Mouse (Mus musculus): ENCODE measurements around the gene Syn3. TPM values are rescaled to one million over a fixed set of nuclear protein-coding genes. Genes with fewer than 3 reads are reported as not detected.

Syn3 gene
- total RNA-seq, 2 experiments from 2014 or later, result 0.23 to 0.43 TPM

GRCm38 (mm10) chr10:86307235-86307634 is 191.5 kb downstream of the Syn3 start:
- no peak for DNase-seq

DNA sequence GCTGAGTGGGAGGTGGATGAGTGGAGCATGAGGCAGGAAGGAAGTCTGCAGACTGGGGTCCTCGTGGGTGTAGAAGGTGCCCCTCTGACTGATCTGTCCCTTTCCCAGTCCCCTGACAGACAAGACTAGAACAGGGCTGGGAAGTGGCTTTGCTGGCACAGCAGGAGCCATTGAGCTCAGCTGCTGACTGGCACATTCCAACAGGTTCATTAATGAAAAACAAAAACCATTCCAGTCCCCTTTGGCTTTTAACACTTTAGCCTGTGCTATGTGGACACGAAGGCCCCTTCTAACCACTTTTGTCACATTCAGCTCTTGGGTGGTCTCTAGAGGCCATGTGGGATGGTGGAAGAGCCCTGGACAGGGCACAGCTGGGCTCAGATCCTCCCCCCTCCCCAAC is 194.1 kb downstream of the Syn3 start:
- no peak for DNase-seq

DNA sequence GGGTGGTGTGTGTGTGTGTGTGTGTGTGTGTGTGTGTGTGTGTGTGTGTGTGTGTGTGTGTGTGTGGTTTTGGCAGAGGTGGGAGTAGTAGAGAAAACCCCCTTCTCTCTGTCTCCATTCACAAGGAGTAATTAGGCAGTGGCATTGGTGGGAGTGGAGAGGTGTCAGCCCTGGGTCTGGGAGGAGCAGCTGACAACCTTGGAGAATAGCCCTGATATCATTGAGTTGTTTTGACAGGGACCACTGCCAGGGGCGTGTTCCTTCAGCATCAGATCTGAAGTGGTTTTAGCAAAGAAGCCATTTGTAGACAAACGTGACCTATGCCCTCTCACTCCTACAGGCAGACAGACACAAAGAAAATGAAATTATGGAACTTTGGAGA is 195.2 kb downstream of the Syn3 start:
- no peak for DNase-seq

DNA sequence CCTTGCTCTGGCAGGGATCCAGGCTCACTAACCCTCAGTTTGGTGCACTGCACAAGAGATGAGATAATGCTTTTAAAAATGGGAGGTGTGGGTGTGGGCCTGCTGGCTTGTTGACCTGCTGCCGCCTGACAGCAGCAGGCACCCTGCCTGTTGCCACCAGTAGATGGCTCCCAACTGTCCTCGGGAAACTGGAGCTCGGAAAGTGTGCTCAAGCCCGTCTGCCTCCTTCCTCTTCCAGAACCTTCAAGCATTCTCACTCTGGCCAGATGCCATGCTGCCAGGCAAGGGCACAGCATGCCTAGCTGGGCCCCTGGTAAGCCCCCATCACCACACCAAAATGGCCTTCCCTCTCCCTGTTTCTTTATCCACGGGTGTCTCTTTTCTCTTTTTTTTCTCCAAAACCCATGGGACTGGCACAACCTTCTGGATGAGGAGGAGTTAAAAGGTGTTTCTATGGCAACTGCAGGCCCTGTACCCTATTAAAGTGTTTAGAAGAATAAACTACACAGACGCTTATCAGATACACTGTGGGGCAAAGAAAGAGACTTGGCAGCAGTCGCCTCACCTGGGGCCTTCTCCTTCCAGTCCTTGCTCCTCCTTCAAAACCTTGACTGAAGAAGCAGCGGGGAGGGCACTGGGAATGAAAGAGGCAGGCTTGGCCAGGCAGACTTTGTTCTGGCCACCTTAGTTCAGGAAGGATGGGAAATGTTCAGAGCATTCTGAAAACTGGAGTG is 195.8 kb downstream of the Syn3 start:
- DNase-seq, result peak; percentile 80

DNA sequence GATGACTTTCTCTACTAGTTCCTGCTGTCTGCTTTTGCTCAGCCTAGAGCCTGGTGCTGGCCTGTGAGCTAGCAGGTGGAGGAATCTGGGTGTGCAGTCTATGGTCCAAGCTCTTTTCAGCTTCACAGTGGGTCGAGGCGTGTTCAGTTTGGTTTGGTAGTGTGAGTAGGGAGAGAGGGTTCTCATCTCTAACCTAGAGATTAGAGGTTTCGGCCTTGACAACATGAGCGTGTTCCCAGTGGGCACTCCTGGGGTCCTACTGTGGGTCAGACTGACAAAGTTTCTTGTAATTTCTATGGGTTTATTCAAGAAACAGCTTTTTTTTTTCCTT is 196.4 kb downstream of the Syn3 start:
- no peak for DNase-seq

DNA sequence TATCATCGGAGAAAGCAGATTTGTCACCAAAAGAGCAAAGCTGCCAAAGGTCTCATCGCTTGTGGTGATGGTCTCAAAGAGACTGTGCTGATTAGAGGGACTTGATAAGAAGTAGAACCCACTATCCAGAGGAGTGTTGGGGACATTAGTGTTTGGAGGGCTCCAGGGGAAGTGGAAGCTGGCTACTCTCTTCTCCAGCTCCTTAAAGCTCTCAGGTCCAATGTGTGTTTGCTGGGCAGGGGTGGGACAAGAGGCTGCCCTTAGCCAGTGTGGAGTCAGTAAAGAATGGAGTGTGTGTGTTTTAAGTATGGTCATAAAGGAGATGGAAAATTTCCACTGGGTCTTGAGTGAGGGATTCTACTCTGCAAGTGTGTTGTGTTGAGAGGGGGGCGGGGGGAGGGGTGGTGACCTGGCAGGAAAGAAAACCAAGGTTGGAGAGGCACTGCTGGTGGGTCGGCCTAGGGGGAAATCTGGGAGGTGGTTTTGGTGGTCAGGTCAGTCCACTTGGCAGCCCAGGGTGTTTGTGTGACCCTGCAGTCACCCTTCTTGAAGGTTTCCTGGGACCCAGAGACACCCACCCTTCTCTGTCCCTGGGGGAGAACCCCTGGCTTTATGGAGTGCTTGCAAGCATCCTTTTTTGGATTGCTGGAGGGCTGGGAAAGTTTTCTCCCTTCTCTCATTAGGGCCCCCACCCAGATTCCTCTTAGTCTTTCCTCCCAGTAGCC is 196.9 kb downstream of the Syn3 start:
- no peak for DNase-seq

GRCm38 (mm10) chr10:86301117-86301490 is 197.6 kb downstream of the Syn3 start:
- no peak for DNase-seq

- peak; percentile 85 for DNase-seq
These were observed 198.2 kb downstream of the Syn3 start, which contains the start of gene Timp3 for GRCm38 (mm10) chr10:86300293-86301116. Timp3 (plus strand) TSS chr10:86300372.

DNA sequence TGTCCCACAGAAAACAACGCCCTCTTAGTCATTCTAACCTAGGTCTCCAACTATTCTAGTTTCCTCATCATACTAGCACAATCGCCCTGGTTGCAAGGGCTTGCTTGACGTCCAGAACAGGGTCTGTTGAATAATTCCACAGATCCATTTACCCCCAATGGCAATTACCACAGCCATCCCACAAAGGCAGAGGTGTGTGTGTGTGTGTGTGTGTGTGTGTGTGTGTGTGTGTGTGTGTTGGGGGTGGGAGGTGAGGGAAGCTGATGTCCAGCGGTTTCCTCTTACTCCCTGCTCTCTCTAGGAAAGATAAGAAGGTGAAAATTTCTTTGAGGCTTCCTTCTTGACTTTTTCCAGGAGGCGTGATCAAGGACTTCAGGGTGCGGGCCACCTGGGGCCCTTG is 198.9 kb downstream of the Syn3 start:
- DNase-seq, result no peak

- no peak for DNase-seq
These were observed 200.4 kb downstream of the Syn3 start for GRCm38 (mm10) chr10:86298326-86298725.

DNA sequence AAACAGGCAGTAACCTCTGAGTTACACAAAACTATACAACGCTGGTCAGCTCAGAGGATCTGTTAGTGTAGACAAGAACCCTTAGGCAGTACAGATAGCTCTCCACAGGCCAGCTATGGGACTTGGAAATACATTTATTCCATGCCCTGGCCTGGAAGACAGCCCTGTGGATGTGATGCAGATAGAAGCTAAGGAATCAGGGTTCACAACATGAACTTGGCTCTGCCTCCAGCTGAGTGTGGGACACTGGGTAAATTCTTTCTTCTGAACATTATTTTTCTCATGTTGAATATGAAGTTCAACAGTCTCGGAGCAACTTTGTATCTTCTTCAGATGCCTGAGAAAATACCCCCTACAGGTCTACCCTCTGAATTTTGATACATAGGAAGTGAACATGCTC is 201.4 kb downstream of the Syn3 start:
- DNase-seq, result no peak

DNA sequence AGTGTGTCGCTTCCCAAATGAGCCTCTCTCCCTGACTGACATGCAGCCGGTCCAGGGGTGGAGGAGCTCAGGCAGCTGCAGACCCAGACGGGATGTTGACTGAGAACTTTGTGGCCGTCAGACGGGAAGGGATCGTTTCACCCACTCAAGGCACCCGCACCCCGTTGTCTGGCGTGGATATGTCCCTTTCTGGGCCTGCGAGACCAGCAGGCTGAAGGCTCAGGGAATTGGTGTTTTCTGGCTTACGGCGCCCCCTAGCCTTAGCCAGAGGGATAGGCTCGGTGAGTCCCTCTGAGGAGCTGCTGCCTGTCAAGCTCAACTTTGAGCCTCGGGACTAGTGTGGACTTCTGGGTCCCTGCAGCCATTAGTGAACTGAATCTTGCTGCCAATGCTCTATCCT is 202.6 kb downstream of the Syn3 start:
- DNase-seq, result peak; percentile 72

DNA sequence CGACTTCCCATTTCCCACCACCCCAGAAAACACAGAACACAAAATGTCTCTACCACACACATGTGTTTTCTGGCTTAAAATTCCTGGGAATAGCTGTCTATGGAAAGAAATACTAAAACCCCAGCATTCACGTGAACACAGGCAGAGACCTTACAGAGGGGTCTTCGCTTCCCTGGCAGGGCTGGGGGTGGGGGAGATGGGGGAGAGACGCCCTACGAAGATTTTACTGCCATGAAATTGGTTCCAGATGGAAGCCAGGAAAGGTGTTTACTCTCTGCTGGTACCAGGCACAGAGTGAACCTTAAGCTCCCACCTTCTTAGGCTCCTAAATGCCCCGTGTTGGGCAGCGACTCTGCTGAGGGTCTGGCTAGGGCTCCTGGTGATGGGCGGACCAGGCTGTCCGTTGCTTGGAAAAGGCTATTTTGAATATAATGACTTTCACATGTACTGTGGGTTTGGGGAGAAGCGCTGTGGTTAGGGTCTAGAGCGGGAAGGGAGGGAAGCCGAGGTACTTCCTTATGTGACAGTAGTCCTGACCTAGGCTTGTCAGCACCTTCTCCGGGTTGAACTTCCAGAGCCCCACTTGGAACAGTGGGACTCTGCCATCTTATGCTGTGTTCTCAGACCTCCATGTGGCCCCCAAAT is 203.1 kb downstream of the Syn3 start:
- no peak for DNase-seq

DNA sequence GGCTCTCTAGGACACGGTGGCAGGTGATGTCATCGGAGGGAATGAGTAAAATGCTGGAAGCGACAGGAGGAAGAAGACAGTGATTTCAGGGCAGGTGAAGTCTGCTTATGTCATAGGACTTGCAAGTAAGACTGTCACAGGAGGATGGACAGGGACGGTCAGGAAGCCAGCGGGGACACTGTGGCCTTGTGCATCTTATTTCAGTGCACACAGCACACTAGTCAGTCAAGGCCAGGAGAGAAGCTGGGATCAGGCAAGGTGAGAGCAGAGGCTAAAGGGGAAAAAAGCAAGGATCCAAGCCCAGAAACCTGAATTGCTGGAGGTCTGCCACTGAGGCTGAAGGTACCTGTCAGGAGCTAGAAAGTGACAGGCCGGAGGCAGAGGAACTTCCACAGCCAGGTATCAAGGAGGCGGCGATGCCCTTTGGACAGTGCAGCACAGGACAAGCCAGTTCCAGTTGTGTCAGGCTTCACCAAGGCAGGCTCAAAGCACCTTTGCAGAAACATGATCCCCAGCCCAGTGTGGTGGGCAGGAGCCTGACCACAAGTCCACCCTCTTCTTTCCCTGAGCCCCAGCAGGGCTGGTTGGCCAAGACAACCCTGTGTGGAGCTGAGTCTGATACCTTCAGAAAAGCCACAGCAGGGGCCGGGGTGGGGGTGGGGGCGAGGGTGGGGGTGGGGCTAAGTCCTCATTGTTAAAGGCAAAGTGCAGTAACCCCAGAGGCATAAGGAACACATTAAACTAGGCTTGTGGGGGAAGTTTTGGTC is 203.9 kb downstream of the Syn3 start:
- no peak for DNase-seq

- DNase-seq, result no peak
These were observed 204.8 kb downstream of the Syn3 start for GRCm38 (mm10) chr10:86293880-86294279.

DNA sequence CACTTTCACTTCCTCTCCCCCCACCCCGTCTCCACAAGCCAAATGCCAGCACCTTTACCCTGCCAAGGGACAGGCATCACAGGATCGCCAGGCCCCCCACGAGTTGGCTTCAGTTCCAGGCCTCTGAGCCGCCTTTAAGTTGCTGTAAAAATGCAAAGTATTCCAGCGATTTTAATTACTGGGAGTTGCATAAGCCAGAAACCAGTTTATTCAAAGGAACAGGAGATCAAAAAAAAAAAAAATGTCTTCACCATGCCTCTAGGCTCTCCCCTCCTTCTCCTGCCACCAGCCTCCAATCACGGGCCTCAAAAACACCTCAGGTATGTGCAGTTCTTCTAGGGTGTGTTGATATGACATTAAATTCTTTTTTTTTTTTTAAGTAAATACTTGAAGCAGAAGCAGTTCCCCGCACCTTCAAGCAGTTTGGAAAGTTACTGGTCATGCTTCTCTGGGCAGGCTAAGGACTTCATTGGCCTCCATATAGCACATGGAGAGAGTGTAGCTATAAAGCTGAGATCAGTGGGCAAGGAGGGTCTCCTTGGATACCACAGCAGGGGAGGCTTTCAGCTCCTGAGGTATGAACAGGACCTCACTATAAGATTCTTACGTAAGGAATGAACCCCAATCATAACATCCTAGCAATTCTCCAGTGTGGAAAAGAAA is 208.5 kb downstream of the Syn3 start:
- no peak for DNase-seq

- DNase-seq, result no peak
These were observed 212.2 kb downstream of the Syn3 start for GRCm38 (mm10) chr10:86286508-86286907.

DNA sequence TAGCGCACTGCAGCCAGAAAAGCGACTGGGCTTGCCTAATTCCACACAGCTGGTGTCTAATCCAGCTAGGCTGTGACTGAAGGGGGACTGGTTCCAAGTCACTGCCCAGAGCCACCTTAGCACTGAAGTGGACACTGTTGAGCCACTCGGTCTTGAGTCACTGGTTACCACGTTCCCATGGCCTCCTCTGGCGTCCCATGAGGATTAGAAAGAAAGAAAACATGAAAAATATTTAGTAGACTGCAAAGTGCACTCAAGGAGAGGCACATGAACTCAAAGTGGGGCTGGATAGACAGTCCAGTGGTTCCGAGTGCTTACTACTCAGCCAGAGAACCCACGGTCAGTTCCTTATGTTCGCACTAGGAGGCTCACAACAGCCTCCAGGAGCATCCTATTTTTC is 217.5 kb downstream of the Syn3 start:
- no peak for DNase-seq

DNA sequence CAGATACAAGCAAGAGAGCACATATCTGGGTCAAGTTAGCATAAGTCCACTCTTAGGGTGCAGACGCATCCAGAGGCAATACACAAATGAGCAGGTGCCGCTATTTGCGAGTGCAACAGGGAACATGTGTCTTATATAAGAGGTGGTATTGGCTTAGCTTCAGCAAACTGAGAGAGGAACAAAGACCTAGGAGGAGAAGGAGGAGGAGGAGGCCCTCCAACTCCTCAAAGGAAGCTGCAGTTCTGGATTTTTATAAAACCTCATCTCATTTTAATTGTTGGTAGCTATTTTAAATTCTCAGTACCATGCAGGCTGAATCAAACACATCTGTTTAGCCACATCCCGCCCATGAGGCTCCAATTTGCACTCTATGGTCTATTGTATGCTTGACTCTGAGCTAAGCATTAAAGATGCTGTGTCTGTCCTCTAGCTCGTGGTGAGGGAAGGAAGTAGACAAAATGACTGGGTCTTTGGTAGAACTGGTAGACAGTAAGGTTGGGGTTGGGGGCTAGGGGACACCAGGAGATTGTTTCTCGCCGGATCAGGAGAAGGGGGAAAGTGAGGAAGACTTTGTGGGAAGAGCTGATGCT is 219.0 kb downstream of the Syn3 start:
- no peak for DNase-seq

DNA sequence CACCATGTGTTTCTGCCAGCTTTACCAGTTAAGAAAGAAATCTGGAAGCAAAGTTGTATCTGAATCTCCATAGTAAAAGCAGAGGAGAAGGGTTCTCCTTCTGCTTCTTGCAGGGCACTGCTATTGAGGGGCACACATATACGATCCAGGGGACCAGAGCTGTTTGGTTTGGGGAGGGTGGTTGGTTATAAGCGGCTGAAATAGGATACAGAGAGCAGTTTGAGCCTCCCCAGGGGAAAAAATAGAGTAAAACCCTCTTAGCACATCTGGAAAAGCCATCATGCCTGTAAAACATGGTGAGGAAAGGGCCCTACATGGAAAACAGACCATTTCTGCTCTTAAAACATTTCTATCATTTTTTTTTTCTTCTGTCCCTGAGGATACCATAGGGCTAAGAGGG is 220.2 kb downstream of the Syn3 start:
- no peak for DNase-seq

- DNase-seq, result no peak
These were observed 221.4 kb downstream of the Syn3 start for GRCm38 (mm10) chr10:86277327-86277726.
